Mouse (Mus musculus) megakaryocyte, embryonic 14.5 days (primary cell): Measurements from ENCODE around the gene Hsdl2.

Source experiments
- FLI1 ChIP-seq: IDR thresholded peaks from 2 replicates; pipeline ENCODE4 v1.6.1; 2012; ENCODE audit warnings: low read length, inconsistent platforms, mixed read lengths
- GATA1 ChIP-seq: IDR thresholded peaks from 3 replicates; pipeline ENCODE4 v1.6.1; 2012; ENCODE audit warnings: mixed read lengths, low read length, inconsistent platforms, borderline replicate concordance

GRCm38 (mm10) chr4:59572521-59573118 is 8.7 kb upstream of the Hsdl2 start:
- TF ChIP-seq GATA1 (no peak), FLI1 (no peak)
